Mouse (Mus musculus) small intestine, adult 2 months (tissue): ENCODE measurements around the gene Tbx21.

Source experiments
- CTCF ChIP-seq: fragments of 200-500 bp; IDR thresholded peaks from 2 replicates; pipeline ENCODE4 v1.5.1; 2012; ENCODE audit warnings: low read depth, mild to moderate bottlenecking, control low read depth, inconsistent platforms, low read length, moderate library complexity, mixed read lengths; ENCODE audit not compliant: insufficient replicate concordance, insufficient read length; ENCODE audit errors: extremely low read depth
- POLR2A ChIP-seq: fragments of 200-500 bp; IDR thresholded peaks from 2 replicates; pipeline ENCODE4 v1.6.1; 2012; ENCODE audit warnings: low read depth, mild to moderate bottlenecking, control low read depth, inconsistent platforms, low read length, moderate library complexity

- TF ChIP-seq CTCF (no peak), POLR2A (no peak)
Observed at GRCm38 (mm10) chr11:97124266-97125036, 9.3 kb upstream of the Tbx21 start.
